Mouse (Mus musculus) stomach, embryonic 16.5 days (tissue): ENCODE results near the gene Tmem243. TPM values are rescaled to one million over a fixed set of nuclear protein-coding genes. Genes with fewer than 3 reads are reported as not detected.

Experiments
- polyA plus RNA-seq: library from polyadenylated mRNA; unstranded; fragments of >200 nt; fragmentation: Nextera tagmentation; extraction: Ambion mirVana; gene quantifications from 2 replicates; pipeline ENCODE4 v1.2.1, GENCODE M21; 2015

Gene Tmem243
- polyA plus RNA-seq, 1 experiment from 2014 or later = 7.9 TPM

Other genes with a start within 250 kb of the Tmem243 start
- gene Abcb4, start 207.0 kb upstream of the Tmem243 start, polyA plus RNA-seq = 1.2 and 2.4 TPM in 2 replicates
- 70.9 and 75.3 TPM in 2 replicates for gene Crot, start 103.3 kb upstream of the Tmem243 start, polyA plus RNA-seq
- 38.0 and 41.7 TPM in 2 replicates for gene Dmtf1, start 61.1 kb downstream of the Tmem243 start, polyA plus RNA-seq
- gene 9330182L06Rik, start 165.4 kb downstream of the Tmem243 start, polyA plus RNA-seq = 4.7 and 4.8 TPM in 2 replicates